Mouse (Mus musculus) ES-E14 (cell line): ENCODE measurements around the gene Nub1. TPM values are rescaled to one million over a fixed set of nuclear protein-coding genes. Genes with fewer than 3 reads are reported as not detected.

ENCODE experiments used
- DNase-seq: peaks from one replicate; pipeline ENCODE4 v3.0.0-alpha.2; 2013; ENCODE audit warnings: low read depth, low spot score
- H3K27ac ChIP-seq: 2 replicates; pipeline ENCODE4 v1.5.1; 2012; ENCODE audit warnings: low read depth, mild to moderate bottlenecking, low read length, moderate library complexity, mixed read lengths; ENCODE audit not compliant: poor library complexity, insufficient read depth, severe bottlenecking
- H3K36me3 ChIP-seq: 2 replicates; pipeline ENCODE4 v1.6.1; 2012; ENCODE audit warnings: mild to moderate bottlenecking, low read length, moderate library complexity, mixed read lengths; ENCODE audit not compliant: control insufficient read depth, poor library complexity, insufficient read depth, severe bottlenecking
- H3K4me1 ChIP-seq, 2 experiments: fragments of 150-350 bp in 1 of 2; sonication (generic) in 1 of 2; 2 replicates each; pipeline ENCODE4 v1.6.1; 2012; ENCODE audit warnings: low read length in 2 of 2, mild to moderate bottlenecking in 1 of 2, mixed read lengths in 1 of 2; ENCODE audit not compliant: control insufficient read depth in 2 of 2, insufficient read depth in 2 of 2, poor library complexity in 1 of 2
- H3K4me3 ChIP-seq, 2 experiments: fragments of 150-350 bp in 1 of 2; sonication (generic) in 1 of 2; 2 replicates each; pipeline ENCODE4 v1.5.1; 2012; ENCODE audit warnings: low read length in 2 of 2, low read depth in 1 of 2, mild to moderate bottlenecking in 1 of 2, mixed read lengths in 1 of 2; ENCODE audit not compliant: insufficient read depth in 1 of 2, poor library complexity in 1 of 2, severe bottlenecking in 1 of 2
- H3K9ac ChIP-seq: 2 replicates; pipeline ENCODE4 v1.6.1; 2012; ENCODE audit warnings: low read depth, mild to moderate bottlenecking, low read length, mixed read lengths; ENCODE audit not compliant: poor library complexity, insufficient read depth, severe bottlenecking
- H3K9me3 ChIP-seq: fragments of 150-350 bp; sonication (generic); 2 replicates; pipeline ENCODE4 v1.6.1; 2012; ENCODE audit warnings: low read depth, mild to moderate bottlenecking, low read length; ENCODE audit not compliant: control insufficient read depth, insufficient read depth
- CHD2 ChIP-seq: IDR thresholded peaks from 2 replicates; pipeline ENCODE4 v1.6.1; 2014; ENCODE audit warnings: mild to moderate bottlenecking, low read depth, low read length, inconsistent platforms
- HCFC1 ChIP-seq: IDR thresholded peaks from 2 replicates; pipeline ENCODE4 v1.6.1; 2012; ENCODE audit warnings: low read length, inconsistent platforms, borderline replicate concordance; ENCODE audit not compliant: insufficient read depth
- MAFK ChIP-seq: IDR thresholded peaks from 2 replicates; pipeline ENCODE4 v1.6.1; 2014; ENCODE audit warnings: mild to moderate bottlenecking, low read depth, low read length, inconsistent platforms; ENCODE audit not compliant: insufficient read depth
- ZC3H11A ChIP-seq: IDR thresholded peaks from 2 replicates; pipeline ENCODE4 v1.6.1; 2012; ENCODE audit warnings: low read depth, mild to moderate bottlenecking, inconsistent platforms, low read length, borderline replicate concordance
- ZNF384 ChIP-seq: IDR thresholded peaks from 2 replicates; pipeline ENCODE4 v1.6.1; 2012; ENCODE audit warnings: low read depth, low read length, inconsistent platforms
- in situ Hi-C, 2 experiments: fragments of 600-800 bp; cut with MboI; formaldehyde crosslinking; loops; one replicate each; pipeline ENCODE4 v1.15.1; 2025; ENCODE audit warnings: low sequenced_read_pairs in 2 of 2, inconsistent platforms in 1 of 2; ENCODE audit not compliant: unreplicated experiment in 2 of 2
- total RNA-seq: library from RNA; depleted of rRNA; stranded (reverse); fragments of 300-350 nt; gene quantifications from 2 replicates; pipeline ENCODE4 v1.2.3, GENCODE M21; 2012

Nub1 gene
- total RNA-seq, 1 experiment, result 47.7 TPM

GRCm38 (mm10) chr5:24649231-24649630, 36.1 kb upstream of the Nub1 start:
- TF ChIP-seq CHD2 (no peak), MAFK (no peak), ZNF384 (no peak), HCFC1 (no peak), ZC3H11A (no peak)
- no peak overlapping the region for H3K27ac ChIP-seq
- in situ Hi-C loops, result no loop called here

GRCm38 (mm10) chr5:24649701-24650100, 35.6 kb upstream of the Nub1 start:
- H3K4me3 ChIP-seq, result no peak overlapping the region
- no peak overlapping the region for H3K9ac ChIP-seq
- in situ Hi-C loops, result no loop called here
- no peak for DNase-seq
- TF ChIP-seq HCFC1 (no peak), MAFK (no peak), ZNF384 (no peak), ZC3H11A (no peak), CHD2 (no peak)
- no peak overlapping the region for H3K27ac ChIP-seq
- H3K4me1 ChIP-seq, result peaks cover 8 to 12% of the 10 kb centered on the region in 2 experiments; a peak in 3 of 4 replicates
- no peaks in the 10 kb centered on the region for H3K9me3 ChIP-seq
- no peaks in the 10 kb centered on the region for H3K36me3 ChIP-seq

More at GRCm38 (mm10) chr5:24649231-24649630, 36.1 kb upstream of the Nub1 start:
- Histone ChIP-seq H3K9ac (no peak overlapping the region), H3K9me3 (no peaks in the 10 kb centered on the region), H3K36me3 (no peaks in the 10 kb centered on the region), H3K4me3 (no peak overlapping the region), H3K4me1 (peaks cover 8 to 12% of the 10 kb centered on the region in 2 experiments; a peak in 3 of 4 replicates)
- DNase-seq, result no peak

GRCm38 (mm10) chr5:24651356-24651755, 34.0 kb upstream of the Nub1 start:
- TF ChIP-seq CHD2 (no peak), HCFC1 (no peak), ZNF384 (no peak), ZC3H11A (no peak), MAFK (no peak)
- in situ Hi-C loops, result no loop called here
- Histone ChIP-seq H3K4me3 (no peak overlapping the region), H3K36me3 (no peaks in the 10 kb centered on the region), H3K4me1 (peaks cover 8 to 14% of the 10 kb centered on the region in 2 experiments; a peak in 3 of 4 replicates), H3K9me3 (no peaks in the 10 kb centered on the region), H3K27ac (no peak overlapping the region), H3K9ac (0 out of 2 replicates have a peak overlapping the region, but pooled peaks have one; percentile 6)
- peak; percentile 37 for DNase-seq

GRCm38 (mm10) chr5:24651768-24652752, 33.3 kb upstream of the Nub1 start:
- no peak overlapping the region for H3K27ac ChIP-seq
- TF ChIP-seq ZNF384, result no peak
- TF ChIP-seq CHD2, result no peak
- no peak; the same call in 1 of the 2 replicates for TF ChIP-seq ZC3H11A
- no peak for TF ChIP-seq MAFK
- TF ChIP-seq HCFC1, result no peak
- H3K36me3 ChIP-seq, result no peaks in the 10 kb centered on the region
- 0 out of 2 replicates have a peak overlapping the region, but pooled peaks have one; percentile 6 for H3K9ac ChIP-seq
- DNase-seq, result peak; percentile 54
- no peak overlapping the region for H3K4me3 ChIP-seq
- no peaks in the 10 kb centered on the region for H3K9me3 ChIP-seq
- in situ Hi-C loops, result no loop called here
- H3K4me1 ChIP-seq, result peaks cover 8 to 14% of the 10 kb centered on the region in 2 experiments; a peak in 3 of 4 replicates
